Mouse (Mus musculus) frontal cortex, postnatal 10 days (tissue): ENCODE measurements around the gene Engase.
A peak's percentile ranks its signal among the peaks of the same experiment; 100 is the strongest.

Experiments used
- DNase-seq, 2 experiments: peaks; one replicate each; pipeline ENCODE4 v3.0.0; 2022; ENCODE audit warnings: low spot score in 2 of 2, mixed read lengths in 1 of 2

The Engase gene

GRCm38 (mm10) chr11:118476396-118477373, at the start of gene Engase:
TSS of gene Engase (plus strand) at chr11:118476829.
- DNase-seq, result peak; percentile 93 to 95

DNA sequence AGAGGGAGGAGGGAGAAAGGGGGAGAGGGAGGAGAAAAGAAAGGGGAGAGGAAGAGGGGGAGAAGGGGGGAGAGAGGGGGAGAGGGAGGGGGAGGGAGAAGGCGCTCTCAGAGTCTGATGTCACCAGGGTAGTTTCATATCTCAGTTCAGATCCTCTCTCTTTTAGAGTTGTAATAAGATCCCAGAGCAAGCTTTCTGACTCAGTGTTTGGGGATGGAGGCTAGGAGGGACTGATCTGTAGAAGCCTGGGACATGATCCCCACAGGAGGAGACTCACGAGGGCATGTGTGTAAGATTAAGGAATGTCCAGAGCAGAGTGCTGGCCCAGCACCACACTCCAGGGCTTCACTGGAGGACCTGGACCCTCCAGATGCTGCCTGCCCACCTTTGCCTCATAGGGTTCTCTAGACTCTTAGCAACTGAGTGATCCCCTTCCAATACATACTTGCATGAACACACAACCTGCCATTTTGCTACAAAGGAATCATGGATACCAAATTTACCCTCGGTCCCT, 49.3 kb upstream of the Engase start:
- DNase-seq, result no peak

DNA sequence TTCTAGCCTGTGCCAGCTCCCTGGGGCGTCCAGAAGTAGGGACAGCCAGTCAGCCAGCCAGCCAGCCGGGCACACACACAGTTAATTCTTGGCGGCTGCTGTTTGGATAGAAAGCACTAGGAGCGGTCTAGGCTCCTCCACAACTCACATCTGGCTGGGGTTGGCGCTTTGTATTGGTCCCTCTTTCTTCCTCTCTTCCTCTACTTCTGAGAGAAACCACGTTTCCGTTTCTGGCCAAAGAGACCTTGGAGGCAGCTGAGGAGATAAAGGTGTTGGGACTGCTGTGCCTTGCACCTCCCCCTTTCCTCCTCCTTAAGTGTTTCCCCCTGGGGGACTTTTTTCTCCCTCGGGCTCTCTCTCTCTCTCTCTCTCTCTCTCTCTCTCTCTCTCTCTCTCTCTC, 48.6 kb upstream of the Engase start, which contains the start of gene C1qtnf1:
Gene C1qtnf1 (plus strand): TSS at position 218 of the 400 bp plus-strand sequence.
- DNase-seq, result no peak

DNA sequence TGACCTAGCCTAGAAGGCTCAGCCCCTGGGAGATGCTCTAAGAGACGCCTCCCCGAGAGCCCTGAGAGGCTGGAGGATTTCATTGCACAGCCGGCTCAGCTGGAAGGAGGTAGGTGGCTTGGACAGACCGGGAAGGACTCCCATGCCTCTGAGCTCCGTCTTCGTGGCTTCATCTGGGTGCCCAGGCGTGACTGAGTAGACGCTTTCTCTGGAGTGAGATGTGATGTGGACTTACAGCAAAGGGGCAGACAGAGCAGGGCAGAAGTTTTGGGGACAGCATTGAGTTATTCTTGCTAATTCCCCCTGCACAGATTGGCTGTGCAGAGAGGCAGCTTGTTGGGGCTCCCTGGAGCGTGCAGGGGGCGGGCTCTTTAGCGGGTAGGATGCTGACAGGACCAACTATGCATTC, 48.2 kb upstream of the Engase start:
- DNase-seq, result no peak

DNA sequence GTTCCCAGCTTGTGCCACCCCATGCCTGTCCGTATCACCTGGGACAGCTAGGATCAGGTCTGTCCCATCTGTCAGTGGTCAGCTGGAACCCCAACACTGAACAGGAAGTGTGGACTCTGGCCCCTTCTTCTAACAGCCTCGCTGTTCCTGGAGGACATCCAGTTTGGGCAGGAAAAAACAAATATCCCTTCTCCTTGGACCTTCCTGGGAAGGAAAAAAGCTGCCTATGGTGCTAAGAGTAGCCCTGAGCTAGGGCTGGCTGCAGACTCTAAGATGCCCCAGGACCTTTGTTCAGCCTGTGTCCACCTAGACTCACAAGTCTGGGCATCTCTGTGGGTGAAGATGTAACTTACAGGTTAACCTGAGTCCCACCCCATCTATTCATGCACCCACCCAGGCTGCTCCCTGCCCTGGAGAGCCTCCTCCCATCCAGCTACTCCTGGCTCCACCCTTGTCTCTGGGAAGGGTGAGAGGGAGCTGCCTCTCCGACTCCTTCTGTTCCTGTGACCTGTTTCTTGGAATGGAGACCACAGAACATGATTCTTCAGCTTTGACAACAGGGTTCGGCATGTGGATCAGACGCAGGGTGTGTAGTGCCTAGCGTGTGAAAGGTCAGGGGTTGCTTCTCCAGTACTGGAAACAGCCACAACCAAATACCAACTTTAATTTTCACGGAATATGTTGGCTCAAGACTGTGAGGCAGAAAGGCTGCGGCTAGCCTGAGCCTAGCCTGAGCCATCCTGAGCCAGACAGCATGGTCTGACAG, 47.5 kb upstream of the Engase start:
- no peak for DNase-seq

DNA sequence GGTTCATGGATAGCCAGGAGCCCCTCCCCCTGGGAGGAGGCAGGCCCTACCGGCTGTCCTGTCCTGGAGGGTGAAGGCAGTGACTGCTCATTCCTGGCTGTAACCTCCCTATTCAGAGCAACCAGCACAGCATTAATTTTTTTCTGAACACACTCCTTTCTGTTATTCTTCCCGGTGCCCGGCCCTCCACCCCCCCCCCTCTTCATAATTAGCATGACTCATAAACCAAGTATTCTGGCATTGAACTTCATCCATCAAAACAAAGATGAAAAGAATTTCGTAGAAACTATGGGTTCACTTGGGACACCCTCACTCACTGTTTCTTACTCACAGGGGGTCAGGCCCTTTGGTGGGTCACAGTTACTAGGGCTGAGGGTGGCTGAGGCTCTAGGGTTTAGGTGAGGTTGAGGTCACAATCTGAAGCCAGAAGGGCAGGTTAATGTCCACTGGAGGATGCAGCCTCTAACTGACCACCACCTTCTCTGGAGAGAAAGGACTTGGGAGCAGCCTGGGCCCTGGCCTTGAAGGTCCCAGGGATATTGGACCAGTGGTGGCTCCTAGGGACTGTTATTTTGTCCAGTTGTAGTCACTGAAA, 46.2 kb upstream of the Engase start:
- no peak for DNase-seq

- no peak for DNase-seq
These were observed 45.3 kb upstream of the Engase start for GRCm38 (mm10) chr11:118431100-118431948.

DNA sequence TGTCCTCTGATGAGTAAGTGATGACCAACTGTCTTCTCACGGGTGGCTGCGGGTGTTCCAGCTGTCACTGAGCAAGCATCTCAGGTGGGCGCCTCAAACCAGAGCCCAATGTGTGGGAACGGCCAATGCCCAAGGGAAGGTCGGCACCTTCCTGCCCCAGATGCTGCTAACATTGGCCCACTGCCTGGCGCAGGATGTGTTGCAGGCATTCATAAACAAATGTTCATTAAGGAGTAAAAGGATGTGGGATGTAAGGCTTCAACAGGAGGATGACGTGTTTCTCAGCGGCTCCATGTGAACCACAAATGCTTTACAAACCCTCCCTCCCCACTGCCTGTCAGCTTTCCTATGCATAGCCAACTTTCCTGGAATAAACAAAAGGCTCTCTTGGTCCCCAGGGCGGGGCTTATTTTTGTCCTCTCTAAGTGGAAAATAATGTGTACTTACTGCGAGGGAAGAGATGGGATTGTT, 43.2 kb upstream of the Engase start:
- DNase-seq, result no peak

DNA sequence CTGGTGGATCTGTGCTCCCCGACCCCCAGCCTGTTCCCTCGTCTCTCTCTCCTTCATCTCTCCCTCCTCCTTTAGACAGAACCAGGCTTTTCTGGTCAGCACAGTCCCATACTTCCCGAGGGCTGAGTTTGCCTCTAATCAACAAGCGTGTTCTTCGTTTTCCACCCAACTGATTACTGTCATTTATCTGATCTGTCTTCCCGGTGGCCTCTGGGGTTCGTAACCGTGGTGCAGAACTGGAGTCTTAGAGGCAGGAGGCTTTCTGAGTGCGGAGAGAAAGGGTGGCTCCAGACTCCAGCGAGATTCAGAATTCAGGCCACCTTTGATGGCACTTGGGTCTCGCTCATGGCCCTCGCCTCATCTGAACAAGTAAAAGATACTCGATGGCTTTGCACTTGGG, 42.5 kb upstream of the Engase start:
- no peak for DNase-seq

- DNase-seq, result peak; percentile 46 to 51
These were observed 40.1 kb upstream of the Engase start for GRCm38 (mm10) chr11:118436471-118436935.

DNA sequence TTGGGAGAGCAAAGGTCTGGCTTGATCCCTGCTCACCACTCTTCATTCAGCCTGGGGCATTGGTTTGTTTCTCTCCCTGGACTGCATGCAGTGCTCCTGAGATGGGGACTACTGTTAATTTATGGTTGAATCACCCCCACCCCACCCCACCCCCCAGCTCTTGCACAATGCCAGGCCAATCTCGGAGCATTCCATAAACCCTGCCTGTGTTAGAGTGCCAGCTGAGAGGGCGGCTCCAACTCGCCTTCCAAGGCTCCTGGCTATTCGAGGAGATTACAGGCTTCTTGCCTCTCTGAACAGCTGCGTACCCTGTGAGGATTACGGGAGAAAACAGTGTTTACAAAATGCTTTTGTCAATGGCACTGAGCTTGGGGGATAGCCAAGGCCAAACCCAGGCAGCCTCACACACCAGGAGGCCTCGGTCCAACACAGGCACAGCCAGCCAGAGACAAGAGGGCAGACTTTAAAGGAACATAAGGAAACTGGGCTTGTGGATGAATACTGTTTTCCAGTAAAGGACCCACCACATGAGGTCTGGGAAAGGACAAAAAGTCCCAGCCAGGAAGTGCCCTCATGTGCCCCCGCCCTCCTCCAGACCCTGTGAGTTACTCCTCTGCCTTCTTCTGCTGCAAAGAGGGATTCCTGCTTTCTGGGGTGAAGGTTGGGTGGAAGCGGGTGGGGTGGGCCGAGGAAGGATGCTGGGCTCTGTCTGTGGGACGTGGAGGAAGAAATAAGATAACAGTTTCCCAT, 37.8 kb upstream of the Engase start:
- DNase-seq, result no peak

DNA sequence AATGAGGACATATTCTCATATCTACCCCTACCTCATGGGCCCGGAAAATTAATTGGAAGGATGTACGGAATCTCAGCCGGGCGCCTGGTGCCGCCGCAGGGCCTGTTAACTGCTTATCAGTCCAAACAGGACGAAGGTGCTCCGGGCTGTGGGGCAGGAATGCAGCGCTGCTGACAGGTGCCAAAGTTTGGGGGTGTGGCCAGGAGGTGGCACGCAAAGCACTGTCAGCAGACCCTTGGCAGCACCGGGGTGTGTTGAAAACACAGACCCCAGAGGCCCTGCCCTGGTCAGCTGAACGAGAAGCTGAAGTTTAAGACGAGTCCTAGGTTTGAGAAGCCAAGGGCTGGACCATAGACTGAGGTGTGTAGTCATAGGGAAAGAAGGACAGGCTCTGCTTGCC, 33.9 kb upstream of the Engase start:
- no peak for DNase-seq

DNA sequence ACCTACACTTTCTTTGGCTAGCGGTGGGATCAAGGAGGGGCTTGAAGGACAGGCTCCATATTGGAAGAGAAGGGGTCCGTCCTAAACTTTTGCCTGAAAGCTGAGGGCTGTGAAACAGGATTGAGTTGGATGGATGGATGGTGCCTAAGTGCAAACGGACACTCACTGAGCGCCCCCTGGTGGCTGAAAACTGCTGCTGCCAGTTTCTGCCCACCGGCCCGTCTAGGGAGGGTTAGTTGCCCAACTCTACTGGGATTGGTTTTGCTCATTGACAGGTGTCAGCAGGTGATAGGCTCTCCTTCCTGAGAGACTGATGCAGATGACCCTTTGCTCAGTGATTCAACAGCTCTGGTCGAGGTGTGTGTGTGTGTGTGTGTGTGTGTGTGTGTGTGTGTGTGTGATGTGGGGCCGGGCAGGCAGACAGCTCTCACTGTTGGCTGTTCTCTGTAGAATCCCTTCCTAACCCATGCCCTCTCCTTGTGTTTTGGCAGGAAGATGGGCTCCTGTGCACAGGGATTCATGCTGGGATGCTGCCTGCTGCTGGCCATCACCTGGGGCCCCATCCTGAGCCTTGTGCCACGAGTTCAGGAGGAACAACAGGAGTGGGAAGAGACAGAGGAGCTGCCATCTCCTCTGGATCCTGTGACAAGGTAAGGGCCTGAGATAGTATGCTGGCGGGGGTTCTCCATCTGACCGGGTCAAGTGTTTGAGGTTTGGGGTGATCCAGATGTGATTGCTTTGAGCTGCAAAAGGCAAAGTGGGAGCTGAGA, 33.2 kb upstream of the Engase start:
- no peak for DNase-seq

GRCm38 (mm10) chr11:118445843-118446242, 30.8 kb upstream of the Engase start:
- peak in 1 of 2 experiments; percentile 66 for DNase-seq

DNA sequence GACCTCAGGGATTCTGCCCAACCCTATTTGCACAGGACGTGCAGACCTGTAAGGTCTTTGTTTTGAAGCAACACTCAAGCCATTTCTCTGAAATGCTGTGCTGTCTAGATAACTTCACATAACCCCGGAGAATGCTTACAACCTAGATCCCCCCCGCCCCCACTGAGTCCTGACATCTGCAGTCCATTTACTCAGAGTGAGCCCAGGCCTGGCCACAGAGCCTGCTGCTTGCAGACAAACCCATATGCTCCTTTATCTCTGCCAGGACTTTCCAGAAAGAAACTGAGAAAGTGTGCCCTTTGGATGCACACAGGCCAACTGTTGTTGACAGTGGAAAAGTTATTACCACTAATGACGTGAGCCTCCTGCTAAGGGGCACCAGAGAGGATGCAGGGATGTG, 29.3 kb upstream of the Engase start:
- DNase-seq, result no peak

DNA sequence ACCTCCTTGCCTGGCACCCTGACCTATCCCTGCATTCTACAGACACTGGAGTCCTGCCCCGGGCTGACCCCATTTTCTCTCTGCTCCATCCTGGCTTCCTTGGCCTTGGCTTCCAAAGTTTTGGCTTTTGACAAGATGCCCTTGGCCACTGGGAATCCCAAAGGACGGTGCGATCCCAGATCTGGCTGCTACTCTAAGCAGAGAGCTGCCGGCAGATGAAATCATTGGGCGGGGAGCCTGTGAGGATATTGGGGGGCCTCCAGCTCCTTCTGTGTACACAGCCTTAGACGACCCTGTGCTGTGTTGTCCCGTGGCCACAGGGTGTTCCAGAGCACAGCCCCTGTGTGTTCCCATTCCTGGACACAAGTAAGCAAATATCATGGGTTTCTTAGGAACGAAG, 28.2 kb upstream of the Engase start:
- no peak for DNase-seq

DNA sequence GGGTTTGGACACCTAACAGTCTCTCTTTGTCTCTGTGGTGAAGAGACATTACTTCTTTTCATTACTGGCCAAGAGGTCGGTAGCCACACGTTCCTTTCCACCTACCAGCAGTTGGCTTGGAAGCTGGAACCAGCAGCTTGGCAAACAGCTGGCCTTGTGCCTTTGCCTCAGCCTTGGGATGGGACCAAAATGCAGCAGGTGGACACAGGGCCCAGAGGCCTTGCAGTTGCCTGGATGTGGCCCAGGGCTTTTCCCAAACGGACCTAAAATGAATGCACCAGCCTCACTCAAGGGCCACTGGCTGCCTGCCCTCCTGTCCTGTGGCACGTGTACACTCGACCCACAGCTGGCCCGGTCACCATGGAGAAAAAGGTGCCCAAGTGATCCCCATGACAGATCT, 25.4 kb upstream of the Engase start:
- DNase-seq, result no peak

GRCm38 (mm10) chr11:118452955-118453354, 23.7 kb upstream of the Engase start:
- DNase-seq, result no peak
